Mouse (Mus musculus) liver, embryonic 11.5 days (tissue): ENCODE measurements at regions not wholly inside any gene's neighbourhood (a gene's known extent, or its start where the extent isn't known, plus 50 kb on each side); places are given as distances from the start of the nearest gene placed in this dataset.
"Not testable (repeated sequence)": the region's sequence is repeated elsewhere in the genome, so short reads cannot be mapped to it uniquely, and the experiment has no call there.

Experiments used
- ATAC-seq: fragments of 200-750 bp; cut with Nextera tagmentation; replicated peaks from 2 replicates; pipeline ENCODE4 v1.8.0; 2017; ENCODE audit warnings: moderate number of reproducible peaks, mild to moderate bottlenecking, moderate TSS enrichment, moderate library complexity; ENCODE audit not compliant: low FRiP score
- DNase-seq: peaks from one replicate; pipeline ENCODE4 v3.0.0-alpha.2; 2017; ENCODE audit warnings: low spot score
- H3K27ac ChIP-seq: fragments of 300-500 bp; sonication (generic); 2 replicates; pipeline ENCODE4 v1.5.1; 2014; ENCODE audit warnings: mild to moderate bottlenecking, low read depth, low read length, control low read depth
- H3K27me3 ChIP-seq: fragments of 300-500 bp; sonication (generic); replicated peaks from 2 replicates; pipeline ENCODE4 v1.6.1; 2014; ENCODE audit warnings: low read length, mixed read lengths; ENCODE audit not compliant: control insufficient read depth, insufficient read depth
- H3K36me3 ChIP-seq: fragments of 300-500 bp; sonication (generic); 2 replicates; pipeline ENCODE4 v1.6.1; 2014; ENCODE audit warnings: mild to moderate bottlenecking, low read length, moderate library complexity, mixed read lengths; ENCODE audit not compliant: control insufficient read depth, insufficient read depth
- H3K4me1 ChIP-seq: fragments of 300-500 bp; sonication (generic); replicated peaks from 2 replicates; pipeline ENCODE4 v1.6.1; 2014; ENCODE audit warnings: low read length, mixed read lengths; ENCODE audit not compliant: control insufficient read depth, insufficient read depth
- H3K4me2 ChIP-seq: fragments of 300-500 bp; sonication (generic); 2 replicates; pipeline ENCODE4 v1.6.1; 2014; ENCODE audit warnings: mild to moderate bottlenecking, control low read depth, moderate library complexity
- H3K4me3 ChIP-seq: fragments of 300-500 bp; sonication (generic); 2 replicates; pipeline ENCODE4 v1.5.1; 2014; ENCODE audit warnings: low read depth, low read length, control low read depth
- H3K9ac ChIP-seq: fragments of 300-500 bp; sonication (generic); 2 replicates; pipeline ENCODE4 v1.6.1; 2014; ENCODE audit warnings: low read depth, low read length, control low read depth
- H3K9me3 ChIP-seq: fragments of 300-500 bp; sonication (generic); 2 replicates; pipeline ENCODE4 v1.6.1; 2016; ENCODE audit warnings: low read length, inconsistent platforms, mixed read lengths; ENCODE audit not compliant: control insufficient read depth
- WGBS: fragments of 180-500 bp; shearing (Covaris S2); extraction: QIAGEN DNeasy Blood & Tissue Kit; methylation state at CpG from one replicate; pipeline ENCODE4 v1.1.7; 2014; 5-methylcytosine and 5-hydroxymethylcytosine counted together

DNA sequence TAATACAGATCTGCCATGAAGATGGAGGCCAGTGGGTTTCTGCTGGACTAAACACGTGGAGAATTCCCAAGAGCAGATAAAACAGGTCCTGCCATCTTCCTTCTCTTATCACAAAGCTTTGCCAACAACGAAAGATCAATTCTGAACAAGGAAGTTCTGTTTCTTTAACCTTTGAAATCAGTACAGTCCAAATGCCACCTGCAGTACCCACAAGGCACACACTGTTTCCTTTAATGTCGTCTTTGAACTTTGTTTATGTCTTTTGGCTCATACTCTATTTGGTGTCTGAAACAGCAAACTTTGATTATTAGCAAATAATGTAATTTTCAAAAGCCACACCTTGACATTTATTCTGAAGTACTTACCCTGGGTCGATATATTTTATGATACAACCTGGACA is 536.5 kb downstream of the Bckdhb start:
- H3K36me3 ChIP-seq: no peaks in the 10 kb centered on the region
- H3K9me3 ChIP-seq: no peaks in the 10 kb centered on the region
- no peaks in the 10 kb centered on the region for H3K4me1 ChIP-seq
- DNase-seq (no peak), ATAC-seq (no peak)
- no peaks in the 10 kb centered on the region for H3K27me3 ChIP-seq
- H3K4me2 ChIP-seq: no peak overlapping the region
- no peak overlapping the region for H3K4me3 ChIP-seq
- H3K9ac ChIP-seq: no peak overlapping the region
- 53% methylated on average over 4 of the region's 4 CpGs for WGBS
- no peak overlapping the region for H3K27ac ChIP-seq

DNA sequence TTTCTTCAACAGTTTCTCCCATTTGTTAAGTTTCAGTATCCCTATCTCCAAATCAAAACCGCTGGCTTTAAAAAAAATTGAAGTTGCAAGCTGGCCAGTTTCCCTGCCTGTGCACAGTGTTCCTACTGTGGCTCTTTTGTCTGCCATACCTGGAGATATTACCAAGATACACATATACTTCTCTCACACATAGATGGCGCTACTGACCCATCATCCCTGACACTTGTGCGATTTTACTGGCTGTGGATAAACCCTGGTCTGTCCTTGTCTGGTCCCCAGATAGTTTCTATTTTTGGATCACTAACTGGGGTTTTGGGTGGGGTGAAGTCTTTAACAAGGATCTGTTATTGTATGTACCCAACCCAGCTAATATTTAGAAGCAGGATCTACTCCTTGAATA is 541.8 kb downstream of the Bckdhb start:
- Histone ChIP-seq H3K4me3 (no peak overlapping the region), H3K27ac (no peak overlapping the region), H3K4me1 (no peaks in the 10 kb centered on the region), H3K4me2 (no peak overlapping the region), H3K9me3 (no peaks in the 10 kb centered on the region), H3K36me3 (no peaks in the 10 kb centered on the region), H3K9ac (no peak overlapping the region), H3K27me3 (no peaks in the 10 kb centered on the region)
- ATAC-seq: 0 out of 2 replicates have a peak, but pooled peaks have one; percentile 41
- DNase-seq: no peak
- WGBS: 10% methylated on average over 3 of the region's 3 CpGs

DNA sequence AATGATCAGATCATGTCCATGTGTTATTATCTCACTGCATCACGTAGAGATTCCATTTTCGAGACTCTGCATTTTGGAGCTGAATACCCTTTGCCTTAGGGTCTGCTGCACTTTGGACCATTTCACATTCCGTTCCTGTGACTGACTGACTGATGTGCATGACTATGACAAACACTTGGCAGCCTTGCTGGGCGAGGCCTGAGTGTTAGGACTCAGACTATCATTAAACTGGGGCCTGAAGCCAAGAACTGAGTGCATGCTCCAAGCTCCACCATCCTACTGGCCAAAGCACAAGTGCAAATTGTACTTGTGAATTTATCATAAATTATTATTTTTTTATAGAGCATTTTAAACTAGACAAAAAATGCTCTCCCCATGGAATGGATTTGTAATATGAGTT is 547.8 kb downstream of the Bckdhb start:
- 76% methylated on average over 4 of the region's 4 CpGs for WGBS
- Histone ChIP-seq H3K9me3 (no peaks in the 10 kb centered on the region), H3K9ac (no peak overlapping the region), H3K4me1 (no peaks in the 10 kb centered on the region), H3K27ac (no peak overlapping the region), H3K4me2 (no peak overlapping the region), H3K27me3 (no peaks in the 10 kb centered on the region), H3K4me3 (no peak overlapping the region), H3K36me3 (no peaks in the 10 kb centered on the region)
- DNase-seq: no peak
- no peak for ATAC-seq

DNA sequence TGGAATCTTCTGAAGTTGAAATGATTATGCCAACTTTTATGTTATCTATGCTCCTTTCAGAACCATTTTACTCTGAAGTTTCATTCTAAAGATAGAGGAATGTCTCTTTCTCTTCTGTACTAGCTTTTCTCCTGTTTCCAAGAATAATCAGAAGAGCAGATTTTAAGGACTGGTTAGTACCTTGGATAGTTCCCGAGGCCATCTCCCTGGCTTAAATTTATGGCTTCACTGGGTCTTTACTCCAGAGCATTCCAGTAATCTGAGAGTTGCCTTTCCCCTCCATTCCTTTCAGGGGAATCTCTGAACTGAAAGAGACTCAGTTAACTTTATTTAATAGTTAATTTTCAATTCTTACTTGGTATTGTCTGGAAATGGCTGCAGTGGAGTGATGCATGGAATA is 551.0 kb downstream of the Bckdhb start:
- H3K27ac ChIP-seq: no peak overlapping the region
- H3K4me3 ChIP-seq: no peak overlapping the region
- no peaks in the 10 kb centered on the region for H3K36me3 ChIP-seq
- no peak for ATAC-seq
- DNase-seq: no peak
- no peak overlapping the region for H3K9ac ChIP-seq
- H3K27me3 ChIP-seq: no peaks in the 10 kb centered on the region
- no peaks in the 10 kb centered on the region for H3K4me1 ChIP-seq
- H3K9me3 ChIP-seq: no peaks in the 10 kb centered on the region
- WGBS: 36% methylated on average over 1 of the region's 1 CpGs
- H3K4me2 ChIP-seq: no peak overlapping the region

DNA sequence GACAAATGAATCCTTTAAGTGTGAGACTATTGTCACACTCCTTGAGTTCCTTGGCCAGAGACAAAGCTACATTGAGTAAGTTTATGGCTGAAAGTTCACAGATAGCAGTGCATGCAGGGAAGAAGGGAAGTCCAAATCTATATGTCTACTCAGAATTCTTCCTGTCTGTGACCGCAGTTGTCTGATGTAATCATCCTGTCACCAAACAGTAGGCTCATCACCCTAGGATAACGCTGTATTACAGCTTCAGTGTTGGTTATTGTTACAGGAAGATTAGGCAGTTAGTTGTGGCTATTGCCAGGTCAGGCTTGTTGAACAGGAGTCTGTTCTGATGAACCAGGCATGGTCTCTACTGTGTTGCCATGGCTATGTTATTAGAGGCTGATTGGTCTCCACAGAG is 574.6 kb downstream of the Bckdhb start:
- Histone ChIP-seq H3K9me3 (no peaks in the 10 kb centered on the region), H3K27ac (no peak overlapping the region), H3K9ac (no peak overlapping the region), H3K4me1 (no peaks in the 10 kb centered on the region), H3K27me3 (no peaks in the 10 kb centered on the region), H3K36me3 (no peaks in the 10 kb centered on the region), H3K4me3 (no peak overlapping the region), H3K4me2 (no peak overlapping the region)
- ATAC-seq (no peak; the same call in 1 of the 2 replicates), DNase-seq (no peak)
- 47% methylated on average over 2 of the region's 2 CpGs for WGBS

DNA sequence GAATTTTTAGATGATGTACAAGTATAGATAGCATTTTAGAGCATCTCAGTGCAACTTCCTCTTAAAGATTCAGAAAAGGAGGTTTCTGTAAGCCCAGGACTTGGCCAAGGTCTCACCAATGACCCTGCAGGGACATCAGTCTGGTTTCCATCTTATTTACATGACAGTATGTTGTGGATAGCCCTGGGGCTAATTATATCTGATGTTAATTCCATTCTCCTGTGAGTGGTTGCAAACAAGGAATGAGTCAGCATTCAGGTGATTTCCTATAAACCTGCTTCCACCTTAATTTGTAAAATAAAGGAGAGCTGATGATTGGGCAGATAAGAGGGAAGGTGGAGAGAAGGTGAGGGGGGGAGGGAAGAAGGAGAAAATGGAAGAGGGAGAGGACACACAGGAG is 578.0 kb downstream of the Bckdhb start:
- not testable (repeated sequence) for ATAC-seq, DNase-seq, H3K4me3 ChIP-seq, H3K9ac ChIP-seq, H3K4me1 ChIP-seq, H3K36me3 ChIP-seq, H3K9me3 ChIP-seq, H3K4me2 ChIP-seq, H3K27me3 ChIP-seq, H3K27ac ChIP-seq

DNA sequence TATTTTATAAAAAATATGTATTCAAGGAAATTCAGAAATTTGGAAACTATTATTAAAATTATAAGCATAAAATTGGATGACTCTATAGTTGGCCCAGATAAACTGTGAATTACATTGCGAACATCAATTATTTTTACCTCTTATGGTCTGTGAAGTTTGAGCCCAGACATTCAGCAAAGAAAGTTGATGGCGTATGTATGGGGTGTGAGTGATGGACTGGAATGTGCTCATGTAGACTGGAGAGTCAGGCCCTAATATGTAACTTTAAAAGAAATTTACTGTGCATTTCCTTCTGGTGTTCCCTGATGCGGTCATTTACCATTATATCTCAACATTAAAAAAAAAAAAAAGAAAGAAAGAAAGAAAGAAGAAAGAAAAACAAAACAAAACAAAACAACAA is 592.1 kb downstream of the Bckdhb start:
- Histone ChIP-seq H3K27me3 (no peaks in the 10 kb centered on the region), H3K4me3 (no peak overlapping the region), H3K9ac (no peak overlapping the region), H3K9me3 (no peaks in the 10 kb centered on the region), H3K4me2 (no peak overlapping the region), H3K4me1 (no peaks in the 10 kb centered on the region), H3K27ac (no peak overlapping the region), H3K36me3 (no peaks in the 10 kb centered on the region)
- 88% methylated on average over 3 of the region's 3 CpGs for WGBS
- DNase-seq: no peak
- ATAC-seq: no peak

DNA sequence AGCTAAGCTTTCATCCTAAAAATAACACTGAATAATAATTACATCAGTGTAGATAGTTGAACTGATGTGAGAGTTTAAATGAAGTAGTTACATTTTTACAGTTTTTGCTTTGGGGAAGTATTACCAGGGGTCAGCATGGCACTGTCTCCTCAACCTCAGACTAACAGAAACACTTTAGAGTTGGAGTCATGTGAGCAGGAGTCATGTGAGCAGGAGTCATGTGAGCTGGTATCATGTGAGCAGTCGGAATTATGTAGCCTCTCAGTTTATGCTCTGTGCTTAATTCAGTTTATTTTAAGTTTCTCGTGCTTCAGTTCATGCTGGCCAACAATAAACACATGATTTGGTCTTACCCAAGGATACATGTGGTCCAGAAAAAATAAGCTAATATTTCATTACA is 620.5 kb downstream of the Bckdhb start:
- Histone ChIP-seq H3K27me3 (no peaks in the 10 kb centered on the region), H3K27ac (no peak overlapping the region), H3K36me3 (no peaks in the 10 kb centered on the region), H3K4me2 (no peak overlapping the region), H3K9ac (no peak overlapping the region), H3K4me1 (no peaks in the 10 kb centered on the region), H3K9me3 (no peaks in the 10 kb centered on the region), H3K4me3 (no peak overlapping the region)
- DNase-seq (no peak), ATAC-seq (no peak)
- WGBS: 74% methylated on average over 2 of the region's 2 CpGs

DNA sequence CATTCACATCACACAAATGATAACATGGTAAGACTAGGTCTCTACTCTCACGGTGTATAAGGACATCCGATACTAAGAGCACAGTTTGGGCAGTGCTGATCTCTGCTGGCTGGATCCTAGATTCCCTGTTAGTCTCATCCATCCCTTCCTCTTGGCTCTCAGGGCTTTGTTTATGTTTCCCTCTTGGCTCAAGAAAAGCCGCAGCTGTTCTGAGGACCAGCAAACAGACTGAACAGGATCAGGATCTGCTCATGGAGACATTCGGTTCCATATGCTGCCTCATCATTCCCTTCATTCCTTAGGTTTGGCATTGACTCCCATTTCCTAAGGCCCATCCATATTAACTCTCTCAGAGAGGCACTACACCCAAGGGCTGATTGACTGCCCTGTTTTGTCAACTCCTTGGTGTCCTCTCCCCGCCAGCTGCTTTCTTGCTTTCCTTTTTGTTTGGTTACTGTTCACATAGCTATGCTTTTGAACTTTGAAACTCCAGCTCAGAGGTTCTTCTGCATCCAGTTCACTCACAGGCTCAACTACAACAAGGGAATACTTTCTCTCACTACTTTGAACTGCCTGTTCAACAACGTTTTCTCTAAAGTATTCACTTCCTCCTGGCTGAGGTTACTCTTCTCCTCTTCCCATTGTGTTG is 623.2 kb downstream of the Bckdhb start:
- DNase-seq (no peak), ATAC-seq (no peak)
- H3K4me3 ChIP-seq: no peak overlapping the region
- no peaks in the 10 kb centered on the region for H3K9me3 ChIP-seq
- H3K36me3 ChIP-seq: no peaks in the 10 kb centered on the region
- no peak overlapping the region for H3K4me2 ChIP-seq
- H3K9ac ChIP-seq: no peak overlapping the region
- H3K27me3 ChIP-seq: no peaks in the 10 kb centered on the region
- WGBS: 67% methylated on average over 6 of the region's 6 CpGs
- no peak overlapping the region for H3K27ac ChIP-seq
- H3K4me1 ChIP-seq: no peaks in the 10 kb centered on the region
